Mouse (Mus musculus): Measurements from ENCODE around the gene Hdhd5. TPM values are rescaled to one million over a fixed set of nuclear protein-coding genes. Genes with fewer than 3 reads are reported as not detected.

The Hdhd5 gene
- total and polyA plus RNA-seq, 3 experiments = 10.9 to 21.5 (median 11.4) TPM

- peaks cover 7% of the 10 kb centered on the region for H3K9me3 ChIP-seq (replicated peaks; ENCODE audit: low read length)
- no peaks in the 10 kb centered on the region for H3K79me2 ChIP-seq (replicated peaks; ENCODE audit: control insufficient read depth, extremely low read depth, insufficient read depth, poor library complexity, severe bottlenecking)
- H3K36me3 ChIP-seq (replicated peaks in 1 of 2; ENCODE audit: control insufficient read depth in 1 of 2, insufficient read depth in 1 of 2, low read length in 1 of 2) = peaks cover 3 to 15% of the 10 kb centered on the region in 2 experiments
- no peak overlapping the region for H3K4me3 ChIP-seq (replicated peaks in 1 of 3; ENCODE audit: low read depth in 2 of 3, low read length in 2 of 3, poor library complexity in 1 of 3)
- no peak overlapping the region for H3K9ac ChIP-seq (ENCODE audit: insufficient read depth, low read depth)
- no peak overlapping the region for H3K27ac ChIP-seq (ENCODE audit: insufficient read depth, low read depth)
- H3K4me2 ChIP-seq (ENCODE audit: insufficient read depth, low read depth, poor library complexity, severe bottlenecking) = no peak overlapping the region
- H3K4me1 ChIP-seq (ENCODE audit: control insufficient read depth in 1 of 2, insufficient read depth in 2 of 2) = no peaks in the 10 kb centered on the region
- no peak for TF ChIP-seq ELF1 (IDR thresholded peaks at IDR 0.05; ENCODE audit: low read depth, low read length)
- TF ChIP-seq POLR2A (IDR thresholded peaks at IDR 0.05; ENCODE audit: low read depth, low read length) = no peak
- TF ChIP-seq TBP (conservative IDR thresholded peaks at IDR 0.05; ENCODE audit: low read depth, low read length) = no peak
- TF ChIP-seq MEF2A (IDR thresholded peaks at IDR 0.05; ENCODE audit: borderline replicate concordance, low read depth, low read length) = no peak
- no peak for TF ChIP-seq JUN (IDR thresholded peaks at IDR 0.05; ENCODE audit: insufficient read depth, low read depth, low read length)
- no peak for TF ChIP-seq ETS1 (conservative IDR thresholded peaks at IDR 0.05; ENCODE audit: low read depth, low read length)
- no peak for TF ChIP-seq JUND (conservative IDR thresholded peaks at IDR 0.05; ENCODE audit: low read depth, low read length)
- in situ Hi-C loops (cut with MboI; ENCODE audit: low pct_ligation_motif_present, low pct_unique_long_range_greater_than_20kb, low sequenced_read_pairs) (no loop called here), dilution Hi-C loops (cut with MboI; ENCODE audit: extremely low pct_ligation_motif_present, extremely low pct_unique_long_range_greater_than_20kb, low sequenced_read_pairs) (no loop called here)
- H3K27me3 ChIP-seq (replicated peaks) = no peaks in the 10 kb centered on the region
- DNase-seq (ENCODE audit: extremely low read depth) = no peak
Observed at GRCm38 (mm10) chr6:120504051-120504450, 27.1 kb downstream of the Hdhd5 start.

- in situ Hi-C loops (cut with MboI; ENCODE audit: low pct_ligation_motif_present, low pct_unique_long_range_greater_than_20kb, low sequenced_read_pairs) (no loop called here), dilution Hi-C loops (cut with MboI; ENCODE audit: extremely low pct_ligation_motif_present, extremely low pct_unique_long_range_greater_than_20kb, low sequenced_read_pairs) (no loop called here)
- Histone ChIP-seq H3K4me3 (replicated peaks in 1 of 3; ENCODE audit: low read depth in 2 of 3, low read length in 2 of 3, poor library complexity in 1 of 3) (no peak overlapping the region), H3K4me1 (ENCODE audit: control insufficient read depth in 1 of 2, insufficient read depth in 2 of 2) (no peaks in the 10 kb centered on the region; a peak in 1 of 4 replicates), H3K27me3 (replicated peaks) (peaks cover 26% of the 10 kb centered on the region), H3K9me3 (replicated peaks; ENCODE audit: low read length) (peaks cover 17% of the 10 kb centered on the region), H3K36me3 (replicated peaks in 1 of 2; ENCODE audit: control insufficient read depth in 1 of 2, insufficient read depth in 1 of 2, low read length in 1 of 2) (no peaks in the 10 kb centered on the region), H3K9ac (ENCODE audit: insufficient read depth, low read depth) (no peak overlapping the region), H3K4me2 (ENCODE audit: insufficient read depth, low read depth, poor library complexity, severe bottlenecking) (no peak overlapping the region), H3K79me2 (replicated peaks; ENCODE audit: control insufficient read depth, extremely low read depth, insufficient read depth, poor library complexity, severe bottlenecking) (no peaks in the 10 kb centered on the region), H3K27ac (ENCODE audit: insufficient read depth, low read depth) (no peak overlapping the region)
- no peak for DNase-seq (ENCODE audit: extremely low read depth)
- no peak for TF ChIP-seq MYC (IDR thresholded peaks at IDR 0.05; ENCODE audit: low read depth, low read length)
- TF ChIP-seq TCF12 (IDR thresholded peaks at IDR 0.05; ENCODE audit: low read depth, low read length) = no peak
- TF ChIP-seq RAD21 (IDR thresholded peaks at IDR 0.05; ENCODE audit: low read depth, low read length) = no peak
- TF ChIP-seq PAX5 (IDR thresholded peaks at IDR 0.05; ENCODE audit: low read length) = no peak
- TF ChIP-seq ZNF384 (IDR thresholded peaks at IDR 0.05; ENCODE audit: low read depth, low read length) = no peak
Observed at GRCm38 (mm10) chr6:120496544-120496943, 34.6 kb downstream of the Hdhd5 start.

GRCm38 (mm10) chr6:120493374-120494181 is 37.5 kb downstream of the Hdhd5 start, which contains the start of gene Tmem121b:
Gene Tmem121b (minus strand): TSS chr6:120493807.
- H3K4me3 ChIP-seq (replicated peaks in 1 of 3; ENCODE audit: low read depth in 2 of 3, low read length in 2 of 3, poor library complexity in 1 of 3) = peak within 1 kb of the TSS in 2 of 3 experiments; percentile 13 to 56
- H3K79me2 ChIP-seq (replicated peaks; ENCODE audit: control insufficient read depth, extremely low read depth, insufficient read depth, poor library complexity, severe bottlenecking) = no peaks in the 10 kb centered on the region
- H3K4me2 ChIP-seq (ENCODE audit: insufficient read depth, low read depth, poor library complexity, severe bottlenecking) = peak within 1 kb of the TSS; percentile 76
- no peak within 1 kb of the TSS for H3K27ac ChIP-seq (ENCODE audit: insufficient read depth, low read depth)
- peaks cover 11% of the 10 kb centered on the region for H3K9me3 ChIP-seq (replicated peaks; ENCODE audit: low read length)
- in situ Hi-C loops (cut with MboI; ENCODE audit: low pct_ligation_motif_present, low pct_unique_long_range_greater_than_20kb, low sequenced_read_pairs) (no loop called here), dilution Hi-C loops (cut with MboI; ENCODE audit: extremely low pct_ligation_motif_present, extremely low pct_unique_long_range_greater_than_20kb, low sequenced_read_pairs) (no loop called here)
- peaks cover 26% of the 10 kb centered on the region for H3K27me3 ChIP-seq (replicated peaks)
- no peak for TF ChIP-seq MAZ (IDR thresholded peaks at IDR 0.05; ENCODE audit: low read depth, low read length)
- no peak for TF ChIP-seq MYC (IDR thresholded peaks at IDR 0.05; ENCODE audit: low read depth, low read length)
- no peak for TF ChIP-seq NELFE (IDR thresholded peaks at IDR 0.05; ENCODE audit: low read depth, low read length)
- no peak within 1 kb of the TSS for H3K9ac ChIP-seq (ENCODE audit: insufficient read depth, low read depth)
- H3K4me1 ChIP-seq (ENCODE audit: control insufficient read depth in 1 of 2, insufficient read depth in 2 of 2) = peaks cover 0 to 4% of the 10 kb centered on the region in 2 experiments; a peak in 2 of 4 replicates
- no peak for DNase-seq (ENCODE audit: extremely low read depth)
- no peaks in the 10 kb centered on the region for H3K36me3 ChIP-seq (replicated peaks in 1 of 2; ENCODE audit: control insufficient read depth in 1 of 2, insufficient read depth in 1 of 2, low read length in 1 of 2)

All from CH12.LX (cell line).